Mouse (Mus musculus) kidney, adult 2 months (tissue): ENCODE data around the gene Mgst2. TPM values are rescaled to one million over a fixed set of nuclear protein-coding genes. Genes with fewer than 3 reads are reported as not detected.

Source experiments
- DNase-seq: peaks from one replicate; pipeline ENCODE4 v3.0.0; 2021
- H3K27ac ChIP-seq: fragments of 200-500 bp; 2 replicates; pipeline ENCODE4 v1.5.1; 2012; ENCODE audit warnings: low read depth, low read length, control low read depth, inconsistent platforms; ENCODE audit not compliant: insufficient read depth
- H3K27me3 ChIP-seq: fragments of 200-500 bp; replicated peaks from 2 replicates; pipeline ENCODE4 v1.6.1; 2012; ENCODE audit warnings: mild to moderate bottlenecking, moderate library complexity, low read length, inconsistent platforms; ENCODE audit not compliant: control insufficient read depth, insufficient read depth
- H3K36me3 ChIP-seq: fragments of 200-500 bp; 2 replicates; pipeline ENCODE4 v1.6.1; 2012; ENCODE audit warnings: mild to moderate bottlenecking, moderate library complexity, low read length, inconsistent platforms; ENCODE audit not compliant: control insufficient read depth, insufficient read depth
- H3K4me1 ChIP-seq: fragments of 200-500 bp; 2 replicates; pipeline ENCODE4 v1.6.1; 2011; ENCODE audit warnings: low read length; ENCODE audit not compliant: control insufficient read depth, insufficient read depth
- H3K4me3 ChIP-seq: fragments of 200-500 bp; 2 replicates; pipeline ENCODE4 v1.5.1; 2011; ENCODE audit warnings: mild to moderate bottlenecking, low read depth, low read length, control low read depth; ENCODE audit not compliant: insufficient read depth
- CTCF ChIP-seq: fragments of 200-500 bp; conservative IDR thresholded peaks from 2 replicates; pipeline ENCODE4 v1.5.1; 2011; ENCODE audit warnings: low read depth, mild to moderate bottlenecking, control low read depth, low read length, moderate library complexity, mixed read lengths; ENCODE audit not compliant: insufficient read depth, insufficient read length
- POLR2A ChIP-seq: fragments of 200-500 bp; IDR thresholded peaks from one replicate; pipeline ENCODE4 v1.6.1; 2011; ENCODE audit warnings: low read depth, low read length, control low read depth
- WGBS: fragments of 180-500 bp; shearing (Covaris S2); methylation state at CpG from one replicate; pipeline ENCODE4 v1.1.7; 2018; 5-methylcytosine and 5-hydroxymethylcytosine counted together
- polyA plus RNA-seq: library from polyadenylated mRNA; depleted of rRNA; stranded (reverse); fragments of >200 nt; gene quantifications from 2 replicates; pipeline ENCODE4 v1.2.3, GENCODE M21; 2012; rRNA removed

The Mgst2 gene
- polyA plus RNA-seq, 1 experiment: 0.55 TPM

GRCm38 (mm10) chr3:51727487-51727886, 67.3 kb downstream of the Mgst2 start:
- no peak overlapping the region for H3K4me3 ChIP-seq
- peak overlapping the region; percentile 31 for H3K27ac ChIP-seq
- no peak for TF ChIP-seq POLR2A
- TF ChIP-seq CTCF: no peak
- H3K27me3 ChIP-seq: no peaks in the 10 kb centered on the region
- no peak for DNase-seq
- 62% methylated on average over 3 of the region's 3 CpGs for WGBS
- no peaks in the 10 kb centered on the region for H3K36me3 ChIP-seq
- 0 out of 2 replicates have a peak, but pooled peaks cover 3% of the 10 kb centered on the region for H3K4me1 ChIP-seq

GRCm38 (mm10) chr3:51727968-51728367, 67.8 kb downstream of the Mgst2 start:
- no peaks in the 10 kb centered on the region for H3K36me3 ChIP-seq
- H3K4me3 ChIP-seq: no peak overlapping the region
- WGBS: 37% methylated on average over 8 of the region's 8 CpGs
- H3K27me3 ChIP-seq: no peaks in the 10 kb centered on the region
- TF ChIP-seq CTCF (no peak), POLR2A (no peak)
- peak; percentile 39 for DNase-seq
- peak overlapping the region; percentile 31 for H3K27ac ChIP-seq
- 0 out of 2 replicates have a peak, but pooled peaks cover 3% of the 10 kb centered on the region for H3K4me1 ChIP-seq

GRCm38 (mm10) chr3:51728456-51728855, 68.3 kb downstream of the Mgst2 start:
- TF ChIP-seq POLR2A: no peak
- H3K36me3 ChIP-seq: no peaks in the 10 kb centered on the region
- H3K4me3 ChIP-seq: no peak overlapping the region
- no peak overlapping the region for H3K27ac ChIP-seq
- 48% methylated on average over 12 of the region's 12 CpGs for WGBS
- 0 out of 2 replicates have a peak, but pooled peaks cover 3% of the 10 kb centered on the region for H3K4me1 ChIP-seq
- no peaks in the 10 kb centered on the region for H3K27me3 ChIP-seq
- peak; percentile 33 for DNase-seq

GRCm38 (mm10) chr3:51729109-51729918, 69.2 kb downstream of the Mgst2 start:
- Histone ChIP-seq H3K27me3 (no peaks in the 10 kb centered on the region), H3K36me3 (no peaks in the 10 kb centered on the region), H3K27ac (no peak overlapping the region), H3K4me1 (0 out of 2 replicates have a peak, but pooled peaks cover 3% of the 10 kb centered on the region), H3K4me3 (no peak overlapping the region)
- no peak for DNase-seq
- TF ChIP-seq POLR2A (no peak), CTCF (no peak)
- 87% methylated on average over 14 of the region's 14 CpGs for WGBS

- no peaks in the 10 kb centered on the region for H3K27me3 ChIP-seq
- TF ChIP-seq CTCF (no peak), POLR2A (no peak)
- H3K4me1 ChIP-seq: 0 out of 2 replicates have a peak, but pooled peaks cover 3% of the 10 kb centered on the region
- DNase-seq: no peak
- H3K4me3 ChIP-seq: no peak overlapping the region
- WGBS: 88% methylated on average over 7 of the region's 7 CpGs
- H3K27ac ChIP-seq: no peak overlapping the region
- no peaks in the 10 kb centered on the region for H3K36me3 ChIP-seq
Measured at GRCm38 (mm10) chr3:51730662-51731061, 70.5 kb downstream of the Mgst2 start.

GRCm38 (mm10) chr3:51731949-51732636, 71.9 kb downstream of the Mgst2 start:
- DNase-seq: no peak
- Histone ChIP-seq H3K27ac (no peak overlapping the region), H3K27me3 (no peaks in the 10 kb centered on the region), H3K4me3 (no peak overlapping the region), H3K4me1 (0 out of 2 replicates have a peak, but pooled peaks cover 3% of the 10 kb centered on the region), H3K36me3 (no peaks in the 10 kb centered on the region)
- 93% methylated on average over 16 of the region's 16 CpGs for WGBS
- TF ChIP-seq POLR2A: no peak
- TF ChIP-seq CTCF: no peak

Other genes with a start within 250 kb of the Mgst2 start
- gene Naa15, start 245.2 kb upstream of the Mgst2 start, polyA plus RNA-seq: 2.3 and 3.5 TPM in 2 replicates
- 6.8 and 7.7 TPM in 2 replicates for gene Rab33b, start 176.4 kb upstream of the Mgst2 start, polyA plus RNA-seq
- gene Setd7, start 99.5 kb upstream of the Mgst2 start, polyA plus RNA-seq: 11.8 and 14.1 TPM in 2 replicates